9 mouse cellular contexts compared by ENCODE assay signal in the genomic region with DNA sequence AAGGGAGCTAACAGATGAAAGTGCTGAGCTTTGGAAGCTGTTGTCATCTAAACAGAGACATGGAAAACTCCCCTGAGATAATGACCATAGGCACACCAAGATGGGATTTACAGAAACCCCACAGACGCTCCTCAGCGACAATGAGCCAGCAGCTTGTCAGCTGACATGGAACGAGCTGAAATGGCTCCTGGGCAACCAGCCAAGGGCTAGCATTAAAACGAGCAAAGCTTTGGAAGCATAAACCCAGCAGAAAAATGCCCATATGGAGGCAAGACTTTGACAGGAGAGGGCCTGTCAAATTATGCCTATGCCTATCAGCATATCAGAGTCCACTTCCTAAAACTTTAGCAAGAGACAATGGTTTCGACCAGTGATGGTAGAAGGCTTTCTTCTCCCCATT. TPM values are rescaled to one million over a fixed set of nuclear protein-coding genes. Genes with fewer than 3 reads are reported as not detected.
DNase-seq lines count a peak whose midpoint lies in the region; ATAC-seq lines count a peak whose summit lies in the region.
"Had no signal": no experiment of that assay in that cellular context is flagged by ENCODE, and none has a peak within 500 bp of the region (broad histone marks: within the 10 kb centered on the region; RNA-seq: fewer than 3 reads in every experiment).

No protein-coding gene starts in this region.

- H3K27me3 ChIP-seq in forebrain, embryonic 13.5 days = no peaks in the 10 kb centered on the region
- no peaks in the 10 kb centered on the region for H3K27me3 ChIP-seq in forebrain, embryonic 11.5 days (ENCODE audit: control insufficient read depth, insufficient read depth, low read length)
- H3K27me3 ChIP-seq in midbrain, embryonic 16.5 days (ENCODE audit: control insufficient read depth, insufficient read depth, low read depth, low read length) = no peaks in the 10 kb centered on the region
- H3K27me3 ChIP-seq in midbrain, embryonic 11.5 days (ENCODE audit: control insufficient read depth, insufficient read depth, low read length) = no peaks in the 10 kb centered on the region
- H3K27me3 ChIP-seq in forebrain, embryonic 14.5 days (replicated peaks; ENCODE audit: control insufficient read depth, insufficient read depth, low read length) = no peaks in the 10 kb centered on the region

- peaks cover 16% of the 10 kb centered on the region for H3K4me1 ChIP-seq in forebrain, embryonic 13.5 days
- H3K4me1 ChIP-seq in forebrain, embryonic 11.5 days (replicated peaks; ENCODE audit: control insufficient read depth, insufficient read depth, low read length) = no peaks in the 10 kb centered on the region
- H3K4me1 ChIP-seq in midbrain, embryonic 16.5 days (ENCODE audit: control insufficient read depth, insufficient read depth, low read length) = no peaks in the 10 kb centered on the region
- H3K4me1 ChIP-seq in midbrain, embryonic 11.5 days (ENCODE audit: control insufficient read depth, insufficient read depth, low read length) = no peaks in the 10 kb centered on the region
- H3K4me1 ChIP-seq in forebrain, embryonic 14.5 days (ENCODE audit: control insufficient read depth, insufficient read depth, low read length) = 0 out of 2 replicates have a peak, but pooled peaks cover 3% of the 10 kb centered on the region

- H3K4me2 ChIP-seq in forebrain, embryonic 13.5 days = no peak overlapping the region
- H3K4me2 ChIP-seq in forebrain, embryonic 11.5 days (ENCODE audit: low read depth, low read length, severe bottlenecking) = no peak overlapping the region
- no peak overlapping the region for H3K4me2 ChIP-seq in midbrain, embryonic 16.5 days (ENCODE audit: low read length)
- H3K4me2 ChIP-seq in midbrain, embryonic 11.5 days = no peak overlapping the region
- H3K4me2 ChIP-seq in forebrain, embryonic 14.5 days (ENCODE audit: low read length) = no peak overlapping the region

- 36% methylated on average over 5 of the region's 5 CpGs for WGBS in forebrain, embryonic 13.5 days
- 86% methylated on average over 5 of the region's 5 CpGs for WGBS in forebrain, embryonic 11.5 days
- 49% methylated on average over 5 of the region's 5 CpGs for WGBS in midbrain, embryonic 16.5 days
- 92% methylated on average over 5 of the region's 5 CpGs for WGBS in midbrain, embryonic 11.5 days
- WGBS in forebrain, embryonic 14.5 days = 27% methylated on average over 5 of the region's 5 CpGs

- no peak for DNase-seq in forebrain, embryonic 11.5 days (ENCODE audit: low spot score)
- DNase-seq in midbrain, embryonic 11.5 days (ENCODE audit: low spot score, missing footprints) = no peak
- peak; percentile 87 for DNase-seq in forebrain, embryonic 14.5 days (ENCODE audit: low spot score)
- peak; percentile 33 for DNase-seq in layer of hippocampus, adult 9-11 months
- no peak for DNase-seq in frontal cortex, postnatal 25 days (ENCODE audit: low spot score in 2 of 2)
- no peak for DNase-seq in urinary bladder, postnatal 10 days (ENCODE audit: low spot score)

- peak; percentile 80 for ATAC-seq in forebrain, embryonic 13.5 days
- no peak for ATAC-seq in forebrain, embryonic 11.5 days (replicated peaks; ENCODE audit: low FRiP score)
- ATAC-seq in midbrain, embryonic 16.5 days = no peak
- no peak for ATAC-seq in midbrain, embryonic 11.5 days (ENCODE audit: low FRiP score)
- ATAC-seq in forebrain, embryonic 14.5 days = peak; percentile 78

- peak overlapping the region; percentile 70 for H3K27ac ChIP-seq in forebrain, embryonic 13.5 days
- no peak overlapping the region for H3K27ac ChIP-seq in forebrain, embryonic 11.5 days (ENCODE audit: low read depth, low read length)
- 0 out of 2 replicates have a peak overlapping the region, but pooled peaks have one; percentile 12 for H3K27ac ChIP-seq in midbrain, embryonic 16.5 days (ENCODE audit: low read length)
- H3K27ac ChIP-seq in midbrain, embryonic 11.5 days (ENCODE audit: low read depth, low read length) = no peak overlapping the region
- peak overlapping the region; percentile 3 for H3K27ac ChIP-seq in forebrain, embryonic 14.5 days (ENCODE audit: low read depth, low read length)
- H3K27ac ChIP-seq: liver, embryonic 14.5 days had no signal

- no peaks in the 10 kb centered on the region for H3K9me3 ChIP-seq in forebrain, embryonic 13.5 days (replicated peaks)
- H3K9me3 ChIP-seq in forebrain, embryonic 11.5 days (ENCODE audit: control insufficient read depth, low read length) = no peaks in the 10 kb centered on the region
- H3K9me3 ChIP-seq in midbrain, embryonic 16.5 days (replicated peaks; ENCODE audit: control insufficient read depth, low read length, poor library complexity, severe bottlenecking) = no peaks in the 10 kb centered on the region
- no peaks in the 10 kb centered on the region for H3K9me3 ChIP-seq in midbrain, embryonic 11.5 days (ENCODE audit: control insufficient read depth, low read length)
- H3K9me3 ChIP-seq in forebrain, embryonic 14.5 days (replicated peaks; ENCODE audit: control insufficient read depth, low read length) = no peaks in the 10 kb centered on the region

- no peak overlapping the region for H3K9ac ChIP-seq in forebrain, embryonic 13.5 days
- no peak overlapping the region for H3K9ac ChIP-seq in forebrain, embryonic 11.5 days (ENCODE audit: low read length)
- H3K9ac ChIP-seq in midbrain, embryonic 16.5 days (ENCODE audit: low read depth, low read length) = no peak overlapping the region
- no peak overlapping the region for H3K9ac ChIP-seq in midbrain, embryonic 11.5 days (ENCODE audit: low read length)
- no peak overlapping the region for H3K9ac ChIP-seq in forebrain, embryonic 14.5 days (ENCODE audit: low read length)
- H3K9ac ChIP-seq: liver, embryonic 14.5 days had no signal

- H3K4me3 ChIP-seq in forebrain, embryonic 13.5 days = no peak overlapping the region
- no peak overlapping the region for H3K4me3 ChIP-seq in forebrain, embryonic 11.5 days (ENCODE audit: low read depth, low read length)
- no peak overlapping the region for H3K4me3 ChIP-seq in midbrain, embryonic 16.5 days (ENCODE audit: low read depth, low read length)
- H3K4me3 ChIP-seq in midbrain, embryonic 11.5 days (ENCODE audit: low read depth, low read length) = no peak overlapping the region
- H3K4me3 ChIP-seq in forebrain, embryonic 14.5 days (ENCODE audit: low read depth, low read length) = no peak overlapping the region

- H3K36me3 ChIP-seq in forebrain, embryonic 13.5 days (ENCODE audit: poor library complexity, severe bottlenecking) = peaks cover 56% of the 10 kb centered on the region
- no peaks in the 10 kb centered on the region; the same call in 1 of the 2 replicates for H3K36me3 ChIP-seq in forebrain, embryonic 11.5 days (ENCODE audit: control insufficient read depth, insufficient read depth, low read length)
- H3K36me3 ChIP-seq in midbrain, embryonic 16.5 days (ENCODE audit: control insufficient read depth, insufficient read depth, low read length) = peaks cover 26% of the 10 kb centered on the region
- H3K36me3 ChIP-seq in midbrain, embryonic 11.5 days (ENCODE audit: control insufficient read depth, insufficient read depth, low read length) = peaks cover 6% of the 10 kb centered on the region; the same call in 1 of the 2 replicates
- peaks cover 41% of the 10 kb centered on the region for H3K36me3 ChIP-seq in forebrain, embryonic 14.5 days (ENCODE audit: control insufficient read depth, insufficient read depth, low read length)

RNA-seq across cellular contexts. Expression of gene Dnajc13, which starts 27.0 kb away (rescaled TPM):
- polyA plus RNA-seq in forebrain, embryonic 13.5 days (2015; fragmentation: Nextera tagmentation; extraction: Ambion mirVana) = 16.7 and 18.6 TPM in 2 replicates
- 23.2 and 24.1 TPM in 2 replicates for polyA plus RNA-seq in forebrain, embryonic 11.5 days (2014; fragmentation: Nextera tagmentation; extraction: Ambion mirVana)
- 20.0 and 21.0 TPM in 2 replicates for polyA plus RNA-seq in midbrain, embryonic 16.5 days (2015; fragmentation: Nextera tagmentation; extraction: Ambion mirVana)
- polyA plus RNA-seq in midbrain, embryonic 11.5 days (2014; fragmentation: Nextera tagmentation; extraction: Ambion mirVana) = 22.9 and 25.8 TPM in 2 replicates
- 17.3 and 17.5 TPM in 2 replicates for polyA plus RNA-seq in forebrain, embryonic 14.5 days (2014; fragmentation: Nextera tagmentation; extraction: Ambion mirVana)

Comparison
In these comparisons a context has a peak if more than half of its experiments do, and no peak if none do; other contexts are left out.
1. ATAC-seq: peak in forebrain, embryonic 13.5 days (single experiment) and forebrain, embryonic 14.5 days (single experiment); none in forebrain, embryonic 11.5 days (single experiment), midbrain, embryonic 16.5 days (single experiment) and midbrain, embryonic 11.5 days (single experiment).
2. H3K27ac ChIP-seq: peak in forebrain, embryonic 13.5 days (single experiment), midbrain, embryonic 16.5 days (single experiment) and forebrain, embryonic 14.5 days (single experiment); none in forebrain, embryonic 11.5 days (single experiment) and midbrain, embryonic 11.5 days (single experiment).
3. DNase-seq: peak in forebrain, embryonic 14.5 days (single experiment) and layer of hippocampus, adult 9-11 months (single experiment); none in forebrain, embryonic 11.5 days (single experiment), midbrain, embryonic 11.5 days (single experiment), frontal cortex, postnatal 25 days (0 of 2) and urinary bladder, postnatal 10 days (single experiment).